ENCODE assay signal across 10 mouse cellular contexts in genomic region chr10:50657352-50657751, GRCm38 (mm10).
DNase-seq lines count a peak whose midpoint lies in the region; ATAC-seq and TF ChIP-seq lines count a peak whose summit lies in the region.
"Had no signal": no experiment of that assay in that cellular context is flagged by ENCODE, and none has a peak within 500 bp of the region (broad histone marks: within the 10 kb centered on the region; RNA-seq: fewer than 3 reads in every experiment).

No protein-coding gene starts in this region.

- DNase-seq in kidney, adult 18-20 months = no peak
- peak; percentile 70 for DNase-seq in MEL (ENCODE audit: low read depth, low spot score)
- peak; percentile 20 for DNase-seq in embryo, embryonic 11.5 days (ENCODE audit: low read depth, low spot score)
- peak; percentile 10 for DNase-seq in kidney, postnatal 10 days
- peak; percentile 39 for DNase-seq in retina, postnatal 1 day
- no peak for DNase-seq in right cerebral cortex, postnatal 25 days
- no peak for DNase-seq in spleen, adult 18-20 months

- H3K36me3 ChIP-seq in kidney, embryonic 15.5 days = peaks cover 8% of the 10 kb centered on the region; the same call in 1 of the 2 replicates
- H3K36me3 ChIP-seq in MEL (ENCODE audit: control insufficient read depth in 1 of 2, insufficient read depth in 2 of 2, low read length in 2 of 2) = peaks cover 0 to 11% of the 10 kb centered on the region in 2 experiments; a peak in 3 of 4 replicates

- peak; percentile 44 for TF ChIP-seq RAD21 in MEL (IDR thresholded peaks at IDR 0.05; ENCODE audit: low read depth, low read length)

- TF ChIP-seq EP300 in MEL (IDR thresholded peaks at IDR 0.05; ENCODE audit: low read depth in 1 of 2, low read length in 2 of 2) = 0 out of 4 replicates have a peak, but pooled peaks of 1 of the 2 experiments have one; percentile 13

- H3K79me2 ChIP-seq in MEL (ENCODE audit: control insufficient read depth, insufficient read depth, low read length, poor library complexity) = no peaks in the 10 kb centered on the region; the same call in 1 of the 2 replicates

- no peak for TF ChIP-seq POLR2A in MEL (IDR thresholded peaks at IDR 0.05; ENCODE audit: control insufficient read depth in 1 of 2, insufficient read depth in 1 of 2, low read depth in 1 of 2, low read length in 2 of 2, poor library complexity in 1 of 2)

- H3K4me3 ChIP-seq in kidney, embryonic 15.5 days (replicated peaks) = no peak overlapping the region
- H3K4me3 ChIP-seq in MEL (ENCODE audit: control insufficient read depth in 1 of 2, insufficient read depth in 1 of 2, low read depth in 2 of 2, low read length in 2 of 2) = no peak overlapping the region
- H3K4me3 ChIP-seq: embryonic facial prominence, embryonic 12.5 days; limb, embryonic 15.5 days had no signal

- TF ChIP-seq CTCF in MEL (IDR thresholded peaks at IDR 0.05 in 2 of 3, conservative IDR thresholded peaks at IDR 0.05 in 1 of 3; ENCODE audit: control insufficient read depth in 1 of 3, insufficient read depth in 1 of 3, low read depth in 2 of 3, low read length in 3 of 3, poor library complexity in 1 of 3, severe bottlenecking in 1 of 3) = peak in 2 of 3 experiments; percentile 38 to 61; a peak in 3 of 6 replicates

- H3K27me3 ChIP-seq in kidney, embryonic 15.5 days = no peaks in the 10 kb centered on the region
- H3K27me3 ChIP-seq in MEL (ENCODE audit: control insufficient read depth in 1 of 2, insufficient read depth in 2 of 2, low read length in 2 of 2) = no peaks in the 10 kb centered on the region
- H3K27me3 ChIP-seq: embryonic facial prominence, embryonic 12.5 days; limb, embryonic 15.5 days had no signal

- no peaks in the 10 kb centered on the region for H3K9me3 ChIP-seq in kidney, embryonic 15.5 days (replicated peaks)
- H3K9me3 ChIP-seq in MEL (replicated peaks; ENCODE audit: insufficient read depth, low read length) = no peaks in the 10 kb centered on the region
- H3K9me3 ChIP-seq: embryonic facial prominence, embryonic 12.5 days; limb, embryonic 15.5 days had no signal

- no peak overlapping the region for H3K9ac ChIP-seq in kidney, embryonic 15.5 days
- H3K9ac ChIP-seq in MEL (ENCODE audit: control insufficient read depth, low read depth, low read length, poor library complexity, severe bottlenecking) = no peak overlapping the region
- H3K9ac ChIP-seq: embryonic facial prominence, embryonic 12.5 days; limb, embryonic 15.5 days had no signal

- no peak overlapping the region for H3K4me2 ChIP-seq in kidney, embryonic 15.5 days
- H3K4me2 ChIP-seq: embryonic facial prominence, embryonic 12.5 days; limb, embryonic 15.5 days had no signal

- no peaks in the 10 kb centered on the region for H3K4me1 ChIP-seq in kidney, embryonic 15.5 days
- H3K4me1 ChIP-seq in MEL (ENCODE audit: control insufficient read depth in 1 of 2, insufficient read depth in 2 of 2, low read length in 2 of 2) = no peaks in the 10 kb centered on the region
- H3K4me1 ChIP-seq: embryonic facial prominence, embryonic 12.5 days; limb, embryonic 15.5 days had no signal

- peak; percentile 75; the same call in 1 of the 2 replicates for ATAC-seq in kidney, embryonic 15.5 days (replicated peaks; ENCODE audit: low FRiP score)

- H3K27ac ChIP-seq in kidney, embryonic 15.5 days = no peak overlapping the region
- no peak overlapping the region for H3K27ac ChIP-seq in MEL (ENCODE audit: control insufficient read depth, low read depth, low read length)
- H3K27ac ChIP-seq: embryonic facial prominence, embryonic 12.5 days; limb, embryonic 15.5 days had no signal

- 53% methylated on average over 1 of the region's 1 CpGs for WGBS in kidney, embryonic 15.5 days

TF ChIP-seq in MEL, 35 proteins besides CTCF, POLR2A, EP300 and RAD21:
- TF ChIP-seq KAT2A (conservative IDR thresholded peaks at IDR 0.05; ENCODE audit: low read depth, low read length) (no peak), TAL1 (IDR thresholded peaks at IDR 0.05; ENCODE audit: low read length) (no peak), SMC3 (IDR thresholded peaks at IDR 0.05; ENCODE audit: low read depth, low read length) (peak; percentile 46), GABPA (IDR thresholded peaks at IDR 0.05; ENCODE audit: low read depth, low read length) (peak; percentile 51; the same call in 1 of the 2 replicates), RCOR1 (IDR thresholded peaks at IDR 0.05; ENCODE audit: low read depth, low read length) (no peak), MAFK (IDR thresholded peaks at IDR 0.05; ENCODE audit: borderline replicate concordance, low read depth, low read length) (no peak), USF2 (IDR thresholded peaks at IDR 0.05; ENCODE audit: borderline replicate concordance in 1 of 2, insufficient read depth in 1 of 2, low read depth in 1 of 2, low read length in 2 of 2) (no peak), MAZ (IDR thresholded peaks at IDR 0.05; ENCODE audit: low read depth, low read length) (no peak), MYC (IDR thresholded peaks at IDR 0.05; ENCODE audit: low read depth, low read length) (peak; percentile 83; the same call in 1 of the 2 replicates)

Comparison
In these comparisons a context has a peak if more than half of its experiments do, and no peak if none do; other contexts are left out.
1. DNase-seq: peak in MEL (single experiment), embryo, embryonic 11.5 days (single experiment), kidney, postnatal 10 days (single experiment) and retina, postnatal 1 day (single experiment); none in kidney, adult 18-20 months (single experiment), right cerebral cortex, postnatal 25 days (single experiment) and spleen, adult 18-20 months (0 of 2).